Mouse (Mus musculus) liver, embryonic 14.5 days (tissue): ENCODE measurements around the gene Cat.

Experiments used
- CTCF ChIP-seq: IDR thresholded peaks from 2 replicates; pipeline ENCODE4 v1.5.1; 2016; ENCODE audit warnings: antibody characterized with exemption, low read depth, control low read depth
- EP300 ChIP-seq: IDR thresholded peaks from 2 replicates; pipeline ENCODE4 v1.6.1; 2016; ENCODE audit warnings: antibody characterized with exemption, low read depth

- TF ChIP-seq CTCF (no peak), EP300 (peak; percentile 54; the same call in 1 of the 2 replicates)
Observed at GRCm38 (mm10) chr2:103483289-103483985, 1.5 kb downstream of the Cat start.
